Mouse (Mus musculus) embryonic fibroblast, embryonic 13.5 days (primary cell): ENCODE data around the gene Exoc7. TPM values are rescaled to one million over a fixed set of nuclear protein-coding genes. Genes with fewer than 3 reads are reported as not detected.

ENCODE experiments used
- H3K27ac ChIP-seq: 2 replicates; pipeline ENCODE4 v1.5.1; 2012; ENCODE audit warnings: low read length, control low read depth, inconsistent platforms; ENCODE audit not compliant: insufficient read depth
- H3K4me1 ChIP-seq: 2 replicates; pipeline ENCODE4 v1.6.1; 2011; ENCODE audit warnings: low read length; ENCODE audit not compliant: control insufficient read depth, insufficient read depth
- H3K4me3 ChIP-seq: 2 replicates; pipeline ENCODE4 v1.5.1; 2011; ENCODE audit warnings: mild to moderate bottlenecking, control low read depth, low read length; ENCODE audit not compliant: insufficient read depth
- CTCF ChIP-seq: IDR thresholded peaks from 2 replicates; pipeline ENCODE4 v1.5.1; 2011; ENCODE audit warnings: mild to moderate bottlenecking, control low read depth, low read length, moderate library complexity, borderline replicate concordance; ENCODE audit not compliant: insufficient read depth
- POLR2A ChIP-seq: IDR thresholded peaks from 2 replicates; pipeline ENCODE4 v1.6.1; 2011; ENCODE audit warnings: low read depth, mild to moderate bottlenecking, control low read depth, low read length, moderate library complexity
- polyA plus RNA-seq: library from polyadenylated mRNA; stranded (reverse); fragments of >200 nt; gene quantifications from 2 replicates; pipeline ENCODE4 v1.2.4, GENCODE M21; 2011; ENCODE audit warnings: low read depth; ENCODE audit not compliant: missing spikeins, insufficient read length

Gene Exoc7
- polyA plus RNA-seq, 1 experiment: 60.1 TPM

DNA sequence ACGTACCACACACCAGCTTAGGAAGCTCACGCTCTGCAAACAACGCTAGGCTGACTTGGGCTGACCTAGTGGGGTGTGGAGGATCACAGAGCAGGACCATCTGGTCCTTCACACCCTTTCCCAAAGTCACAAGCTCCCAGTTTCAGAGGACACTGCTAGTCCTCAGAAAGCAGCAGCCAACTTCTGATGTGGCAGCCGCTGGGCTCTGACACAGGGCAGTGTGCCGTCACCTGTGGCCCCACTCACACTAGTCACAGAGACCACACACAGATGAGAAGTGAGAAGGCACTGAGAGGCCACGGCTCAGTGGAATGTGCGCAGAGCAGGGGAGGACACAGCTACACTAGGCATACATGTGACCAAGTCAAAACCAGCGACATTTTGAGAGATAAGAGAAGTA, 56.1 kb downstream of the Exoc7 start:
- Histone ChIP-seq H3K4me3 (no peak overlapping the region), H3K27ac (no peak overlapping the region), H3K4me1 (peaks cover 12% of the 10 kb centered on the region)
- TF ChIP-seq POLR2A (no peak), CTCF (no peak)

GRCm38 (mm10) chr11:116247502-116248222, 59.4 kb downstream of the Exoc7 start:
- TF ChIP-seq POLR2A (no peak), CTCF (no peak)
- Histone ChIP-seq H3K4me1 (no peaks in the 10 kb centered on the region), H3K4me3 (no peak overlapping the region), H3K27ac (no peak overlapping the region)

GRCm38 (mm10) chr11:116245616-116246015, 61.4 kb downstream of the Exoc7 start:
- H3K4me3 ChIP-seq: no peak overlapping the region
- no peaks in the 10 kb centered on the region for H3K4me1 ChIP-seq
- TF ChIP-seq CTCF: no peak
- TF ChIP-seq POLR2A: no peak
- no peak overlapping the region for H3K27ac ChIP-seq

DNA sequence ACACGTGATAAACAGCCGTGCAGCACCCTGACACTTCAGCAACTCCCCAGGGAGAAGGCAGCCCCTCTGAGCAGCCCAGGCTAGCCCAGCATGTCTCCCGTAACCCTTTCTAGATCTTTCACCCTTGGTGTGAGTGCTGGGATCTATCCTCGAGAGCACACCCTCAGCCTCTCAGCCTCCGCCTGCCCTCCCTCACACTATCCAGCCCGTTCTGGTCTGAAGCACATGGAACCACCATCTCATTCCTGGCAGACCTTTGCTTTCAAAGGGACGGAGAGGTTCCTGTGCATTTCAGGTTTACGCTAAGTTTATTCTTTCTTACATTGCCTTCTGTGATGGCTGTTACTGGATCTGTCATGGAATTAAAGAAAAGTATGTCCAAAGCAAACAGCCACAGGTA, 62.5 kb downstream of the Exoc7 start:
- Histone ChIP-seq H3K4me1 (no peaks in the 10 kb centered on the region), H3K4me3 (no peak overlapping the region), H3K27ac (no peak overlapping the region)
- TF ChIP-seq POLR2A: no peak
- no peak for TF ChIP-seq CTCF

DNA sequence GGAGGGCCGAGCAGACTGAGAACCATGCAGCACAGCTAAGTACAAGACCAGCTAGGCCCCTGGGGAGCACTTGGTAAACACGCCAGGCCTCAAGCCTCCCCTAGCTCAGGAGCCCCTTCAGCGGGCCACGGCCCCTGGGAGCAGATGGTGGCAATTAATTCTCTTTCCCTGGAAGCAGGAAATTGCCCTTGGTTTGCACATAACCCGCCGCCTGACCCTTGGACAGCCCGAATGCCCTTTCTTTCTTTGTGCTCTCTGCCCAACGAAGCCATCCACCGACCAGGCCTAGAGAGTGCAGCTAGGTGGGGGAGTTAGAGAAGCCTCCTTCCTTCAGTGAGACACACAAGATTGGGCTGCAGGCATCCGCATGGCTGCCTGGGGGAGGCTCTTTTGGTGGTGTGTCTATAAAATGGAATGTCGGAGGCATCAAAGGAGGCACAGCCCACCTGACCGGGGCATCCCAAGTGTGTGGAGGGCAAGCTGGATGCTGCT, 65.2 kb downstream of the Exoc7 start:
- H3K4me1 ChIP-seq: no peaks in the 10 kb centered on the region
- TF ChIP-seq POLR2A (no peak), CTCF (no peak)

GRCm38 (mm10) chr11:116239797-116240196, 67.2 kb downstream of the Exoc7 start:
- Histone ChIP-seq H3K27ac (no peak overlapping the region), H3K4me1 (no peaks in the 10 kb centered on the region), H3K4me3 (no peak overlapping the region)
- no peak for TF ChIP-seq POLR2A

More for the DNA sequence above, 65.2 kb downstream of the Exoc7 start:
- H3K27ac ChIP-seq: no peak overlapping the region
- H3K4me3 ChIP-seq: no peak overlapping the region

Other genes with a start within 250 kb of the Exoc7 start
- gene Unc13d, start 229.3 kb downstream of the Exoc7 start, polyA plus RNA-seq: not detected in 2 replicates
- 55.1 and 63.8 TPM in 2 replicates for gene Wbp2, start 220.2 kb downstream of the Exoc7 start, polyA plus RNA-seq
- gene Trim47, start 180.0 kb downstream of the Exoc7 start, polyA plus RNA-seq: 21.5 and 25.1 TPM in 2 replicates
- gene Trim65, start 176.1 kb downstream of the Exoc7 start, polyA plus RNA-seq: 2.8 and 2.9 TPM in 2 replicates
- gene Mrpl38, start 168.4 kb downstream of the Exoc7 start, polyA plus RNA-seq: 31.6 and 32.5 TPM in 2 replicates
- 34.5 and 42.3 TPM in 2 replicates for gene Fbf1, start 139.1 kb downstream of the Exoc7 start, polyA plus RNA-seq
- gene Ten1, start 108.4 kb downstream of the Exoc7 start, polyA plus RNA-seq: 9.8 and 16.3 TPM in 2 replicates
- gene Acox1, start 108.2 kb downstream of the Exoc7 start, polyA plus RNA-seq: 51.3 and 54.3 TPM in 2 replicates
- 0.16 TPM in 1 of 2 replicates, not detected in the other for gene Evpl, start 69.2 kb downstream of the Exoc7 start, polyA plus RNA-seq
- gene Srp68, start 33.0 kb downstream of the Exoc7 start, polyA plus RNA-seq: 71.1 and 71.4 TPM in 2 replicates
- not detected in 2 replicates for gene Galr2, start 26.3 kb downstream of the Exoc7 start, polyA plus RNA-seq
- gene Foxj1, start 28.2 kb upstream of the Exoc7 start, polyA plus RNA-seq: 0.98 TPM in 1 of 2 replicates, not detected in the other
- 18.2 and 23.2 TPM in 2 replicates for gene Rnf157, start 105.8 kb upstream of the Exoc7 start, polyA plus RNA-seq
- 57.3 and 62.3 TPM in 2 replicates for gene Ubald2, start 126.9 kb upstream of the Exoc7 start, polyA plus RNA-seq
- gene Qrich2, start 159.0 kb upstream of the Exoc7 start, polyA plus RNA-seq: not detected in 2 replicates
- gene Prpsap1, start 187.0 kb upstream of the Exoc7 start, polyA plus RNA-seq: 103 and 112 TPM in 2 replicates
- gene Sphk1, start 223.7 kb upstream of the Exoc7 start, polyA plus RNA-seq: 8.7 and 11.2 TPM in 2 replicates